Mouse (Mus musculus) 3T3-L1 (cell line): Measurements from ENCODE around the gene Senp6.
"Not testable (repeated sequence)": the region's sequence is repeated elsewhere in the genome, so short reads cannot be mapped to it uniquely, and the experiment has no call there.

ENCODE experiments used
- DNase-seq: peaks from one replicate; pipeline ENCODE4 v3.0.0-alpha.2; 2015; ENCODE audit warnings: low read depth, low spot score

The Senp6 gene

DNA sequence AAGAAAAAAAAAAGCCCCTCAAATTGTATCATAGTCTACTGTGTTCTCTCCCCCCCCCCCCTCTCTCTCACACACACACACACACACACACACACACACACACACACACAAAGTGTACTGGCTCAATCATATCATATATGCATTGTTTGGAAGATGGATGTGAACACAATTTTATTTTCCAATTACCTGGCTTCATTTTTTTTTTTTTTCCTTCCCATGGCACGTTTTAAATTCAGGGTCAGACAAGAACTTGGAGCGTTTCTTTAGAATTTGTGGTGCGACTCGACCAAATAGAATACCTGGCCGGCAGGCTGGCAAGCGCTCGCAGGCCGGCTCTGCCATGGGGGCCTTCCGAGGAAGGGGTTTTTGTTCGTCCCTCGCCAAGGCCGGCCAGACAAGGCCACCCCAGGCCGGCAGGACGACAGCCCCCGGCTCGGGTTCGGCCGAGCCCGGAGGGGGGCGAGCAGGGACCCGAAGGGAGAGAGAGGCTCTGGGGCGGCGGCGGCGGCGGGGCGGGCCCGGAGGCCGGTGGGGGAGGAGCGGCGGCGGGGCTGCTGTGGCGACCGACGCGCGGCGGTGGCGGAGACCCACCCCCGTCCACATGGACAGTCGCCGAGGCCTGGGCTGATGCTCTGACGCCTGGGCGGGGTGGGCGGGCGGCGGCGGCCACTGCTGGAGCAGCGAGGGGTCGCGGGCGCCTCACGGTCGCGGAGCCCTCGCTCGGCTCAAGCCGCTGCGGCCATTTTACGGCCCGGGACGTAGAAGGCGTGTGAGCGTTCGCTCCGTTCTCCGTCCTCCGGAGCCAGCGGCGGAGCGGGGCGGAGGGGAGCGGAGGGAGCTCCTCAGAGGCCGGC lies at the start of gene Senp6:
Gene Senp6, plus strand, starts transcription at position 537 of the 854 bp plus-strand sequence.
- peak; percentile 55 for DNase-seq

DNA sequence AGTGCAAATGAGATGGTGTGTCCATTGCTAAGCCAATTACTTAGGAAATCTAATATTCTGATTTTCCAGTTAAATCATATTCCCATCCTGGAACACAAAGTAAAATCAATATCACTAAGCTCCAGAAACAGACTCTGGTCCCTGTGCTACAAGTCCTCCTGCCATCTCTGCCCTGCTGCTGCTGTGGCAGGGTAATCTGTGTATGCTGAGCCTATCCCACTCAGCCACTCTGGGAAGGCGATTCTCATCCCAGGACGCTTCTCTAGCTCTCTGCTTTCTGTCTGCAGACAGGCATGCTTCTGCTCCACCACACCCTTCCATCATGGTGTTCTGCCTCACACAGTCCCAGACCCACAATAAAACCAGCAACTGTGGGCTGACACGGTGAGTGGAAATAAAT lies 46.3 kb upstream of the Senp6 start:
- no peak for DNase-seq

DNA sequence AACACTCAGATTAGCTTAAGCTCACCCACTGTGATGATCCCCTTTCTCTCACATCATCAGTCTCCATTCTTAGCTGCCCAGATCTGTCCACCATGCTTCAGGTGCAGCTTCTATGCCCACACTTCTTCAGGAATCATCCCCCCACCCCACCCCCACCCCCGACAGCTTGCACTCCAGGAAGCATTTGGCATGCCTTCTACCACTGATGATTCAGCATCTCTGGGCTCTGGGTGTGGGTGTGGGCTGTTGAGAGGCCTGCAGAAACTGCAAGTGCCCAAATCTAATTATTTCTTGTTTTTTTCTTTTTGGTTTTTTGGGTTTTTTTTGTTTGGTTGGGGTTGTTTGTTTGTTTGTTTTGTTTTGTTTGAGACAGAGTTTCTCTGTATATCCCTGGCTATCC lies 45.1 kb upstream of the Senp6 start:
- peak; percentile 56 for DNase-seq

DNA sequence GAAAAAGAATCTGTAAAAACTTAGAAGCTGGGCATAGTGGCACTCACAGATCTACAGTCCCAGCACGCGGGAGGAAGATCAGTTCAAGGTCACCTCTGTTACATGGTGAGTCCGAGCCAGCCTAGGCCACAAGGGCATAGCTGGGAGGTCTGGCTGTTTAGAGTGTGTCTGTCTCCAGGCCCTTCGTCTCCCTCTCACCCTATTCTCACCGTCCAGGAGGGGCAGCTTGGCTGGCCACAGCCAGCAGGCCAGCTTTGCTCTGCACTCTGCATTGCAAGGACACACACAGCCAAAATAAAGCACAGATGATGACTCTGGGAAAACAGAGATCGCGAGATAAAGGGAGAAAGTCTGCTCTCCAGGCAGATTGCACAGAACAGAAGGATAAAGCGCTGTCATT lies 43.9 kb upstream of the Senp6 start:
- DNase-seq: no peak

DNA sequence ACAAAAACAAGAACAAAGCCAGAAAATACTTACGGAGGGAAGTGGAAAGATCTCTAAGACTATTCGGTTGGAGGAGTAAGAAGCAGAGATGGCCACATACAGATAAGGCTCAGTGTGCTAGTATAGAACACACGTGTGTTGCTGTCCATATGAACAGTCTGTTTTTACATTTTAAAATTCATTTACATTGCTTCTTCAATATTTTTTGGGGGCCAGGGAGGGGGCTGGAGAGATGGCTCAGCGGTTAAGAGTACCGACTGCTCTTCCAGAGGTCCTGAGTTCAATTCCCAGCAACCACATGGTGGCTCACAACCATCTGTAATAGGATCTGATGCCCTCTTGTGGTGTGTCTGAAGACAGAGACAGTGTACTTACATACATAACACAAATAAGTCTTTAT lies 41.4 kb upstream of the Senp6 start:
- not testable (repeated sequence) for DNase-seq

DNA sequence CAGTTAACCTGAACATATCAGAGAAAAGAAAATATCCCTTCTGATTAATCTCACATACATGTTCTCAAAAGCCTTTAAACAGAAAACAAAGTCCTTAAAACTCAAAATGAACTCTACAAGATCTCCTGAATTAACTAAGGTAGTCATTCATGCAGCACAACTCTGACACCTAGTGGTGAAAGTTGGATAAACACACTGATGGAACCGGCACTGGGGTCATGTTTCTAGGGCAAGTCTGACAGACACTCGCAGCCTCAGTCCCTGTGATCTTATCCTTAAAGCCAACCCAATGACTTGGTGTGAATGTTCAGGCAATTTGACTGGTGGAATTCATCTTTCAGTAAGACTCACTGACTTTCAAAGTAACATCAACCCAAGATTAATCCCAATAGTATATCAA lies 40.7 kb upstream of the Senp6 start:
- DNase-seq: peak; percentile 86

DNA sequence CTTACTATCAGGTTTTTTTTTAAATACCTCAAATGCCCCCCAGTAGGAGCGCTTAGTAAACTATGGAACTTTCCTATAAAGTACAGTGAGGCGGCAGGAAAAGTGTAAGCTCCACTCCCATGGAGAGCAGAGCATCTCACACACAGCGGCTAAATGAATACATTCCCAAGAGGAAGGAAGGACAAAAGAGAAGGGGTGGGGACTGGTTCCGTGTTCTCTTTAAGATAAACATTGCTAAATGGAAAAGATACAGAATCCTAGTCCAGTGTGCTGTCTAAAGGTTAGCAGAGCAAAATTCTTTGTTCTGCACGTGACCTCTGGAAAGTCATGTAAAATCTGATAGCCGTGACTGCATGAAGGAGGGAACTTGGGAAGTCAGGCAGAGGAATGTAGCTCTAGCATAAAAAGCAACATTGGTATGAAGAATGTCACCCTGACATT lies 40.1 kb upstream of the Senp6 start:
- no peak for DNase-seq

DNA sequence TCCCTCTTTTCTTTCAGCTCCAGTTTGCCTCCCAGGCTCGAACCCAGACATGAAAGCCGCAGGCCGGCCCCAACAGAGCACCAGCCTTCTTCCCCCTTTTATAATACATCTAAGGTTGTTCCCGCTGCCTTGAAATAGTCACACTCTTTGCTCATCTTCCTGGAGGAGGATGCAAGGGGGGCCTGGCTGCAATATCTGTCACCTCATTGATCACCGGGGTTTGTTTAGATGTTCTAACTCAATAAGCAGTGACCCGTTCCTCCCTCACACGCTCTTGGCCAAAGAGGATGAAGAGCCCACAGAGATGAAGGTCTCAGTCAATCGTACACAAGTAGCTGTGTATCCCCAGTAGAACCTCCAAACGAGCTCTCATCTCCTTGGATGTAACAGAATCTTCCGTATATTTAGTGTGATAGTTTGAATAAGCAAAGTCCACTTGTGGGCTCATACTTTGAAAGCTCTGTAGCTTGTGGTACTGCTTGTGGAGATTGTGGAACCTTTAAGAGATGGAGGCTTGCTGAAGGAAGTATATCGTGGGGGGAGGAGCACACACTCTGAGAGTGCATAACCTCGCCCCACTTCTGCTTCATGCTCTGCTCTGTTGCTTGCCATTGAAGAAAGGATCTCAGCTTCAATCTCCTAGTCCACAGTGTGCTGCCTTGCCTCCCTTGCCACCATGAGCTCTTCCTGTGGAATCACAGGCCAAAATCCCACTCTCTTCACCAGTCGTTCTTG lies 29.3 kb upstream of the Senp6 start:
- no peak for DNase-seq

DNA sequence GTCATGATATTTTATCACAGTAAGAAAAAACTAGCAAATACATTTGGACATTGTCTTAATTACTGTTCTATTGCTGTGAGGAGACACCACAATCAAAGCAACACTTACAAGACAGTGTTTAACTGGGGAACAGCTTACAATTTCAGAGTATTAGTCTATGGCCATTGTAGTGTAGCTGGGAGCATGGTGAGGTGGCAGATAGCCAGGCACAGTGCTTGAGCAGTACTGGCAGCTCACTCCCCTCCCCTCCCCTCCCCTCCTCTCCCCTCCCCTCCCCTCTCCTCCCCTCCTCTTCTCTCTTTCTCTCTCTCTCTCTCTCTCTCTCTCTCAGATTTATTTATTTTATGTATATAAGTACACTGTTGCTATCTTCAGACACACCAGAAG lies 28.7 kb upstream of the Senp6 start:
- DNase-seq: no peak

DNA sequence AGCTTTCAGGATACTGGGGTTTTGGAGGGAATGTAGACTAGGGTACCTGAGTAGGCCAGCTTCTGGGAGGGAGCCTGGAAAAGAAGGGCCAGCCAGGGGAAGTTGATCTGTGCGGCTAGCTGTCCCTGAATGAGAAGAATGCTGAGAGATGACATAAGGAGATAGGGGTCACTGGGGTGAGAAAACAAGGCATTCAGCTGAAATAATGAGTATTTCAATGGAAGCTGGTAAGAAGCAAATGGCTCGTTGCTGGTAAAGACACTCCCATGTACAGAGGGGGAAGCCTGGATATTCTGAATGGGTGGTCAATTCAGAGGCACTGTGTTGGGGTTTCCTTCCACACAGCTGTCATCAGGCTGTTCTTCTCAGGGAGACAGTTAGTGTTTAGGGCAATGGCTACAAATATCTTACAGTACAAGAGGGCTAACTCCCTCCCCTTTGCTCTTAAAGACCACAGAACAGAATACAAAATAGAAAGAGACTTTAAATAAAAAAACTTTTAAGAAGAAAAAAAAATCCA lies 27.3 kb upstream of the Senp6 start:
- DNase-seq: no peak

DNA sequence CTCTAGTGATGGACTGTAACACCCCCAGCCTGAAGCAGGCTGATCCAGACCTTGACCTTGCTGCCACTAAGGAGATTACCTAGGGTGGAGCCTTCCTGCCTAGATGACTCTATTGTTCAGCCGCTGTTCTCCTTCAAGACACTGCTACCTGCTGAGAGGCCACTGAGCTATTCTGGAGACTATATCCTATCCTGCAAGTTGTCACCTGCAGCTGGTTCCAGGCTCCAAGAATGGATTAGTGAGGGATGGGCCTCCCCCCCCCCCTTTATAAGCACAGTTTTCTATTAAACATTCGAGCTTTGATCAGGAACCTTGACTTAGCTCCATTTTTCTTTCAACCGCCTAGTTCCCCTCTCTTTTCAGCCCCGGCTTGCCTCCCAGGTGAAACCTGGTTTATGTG lies 22.4 kb upstream of the Senp6 start:
- DNase-seq: not testable (repeated sequence)

DNA sequence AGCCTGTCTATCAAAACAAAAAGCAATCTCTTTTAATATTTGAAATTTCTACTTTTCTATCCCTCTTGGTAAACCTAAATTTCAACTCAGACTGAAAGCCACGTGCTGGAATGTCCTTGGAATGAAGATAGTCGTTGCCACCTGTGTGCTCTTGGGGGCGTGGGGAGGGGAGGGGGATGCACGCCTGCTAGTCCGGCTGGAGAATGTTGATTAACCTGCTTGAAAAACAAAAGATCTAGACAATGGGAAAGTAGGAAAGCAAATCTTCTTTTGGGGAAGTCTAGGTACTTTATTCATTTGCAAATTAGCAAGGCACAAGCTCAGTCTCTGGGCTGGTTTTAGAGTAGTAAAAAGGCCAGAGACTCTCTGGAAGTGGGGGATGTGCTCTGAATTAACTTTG lies 17.4 kb upstream of the Senp6 start:
- DNase-seq: not testable (repeated sequence)

DNA sequence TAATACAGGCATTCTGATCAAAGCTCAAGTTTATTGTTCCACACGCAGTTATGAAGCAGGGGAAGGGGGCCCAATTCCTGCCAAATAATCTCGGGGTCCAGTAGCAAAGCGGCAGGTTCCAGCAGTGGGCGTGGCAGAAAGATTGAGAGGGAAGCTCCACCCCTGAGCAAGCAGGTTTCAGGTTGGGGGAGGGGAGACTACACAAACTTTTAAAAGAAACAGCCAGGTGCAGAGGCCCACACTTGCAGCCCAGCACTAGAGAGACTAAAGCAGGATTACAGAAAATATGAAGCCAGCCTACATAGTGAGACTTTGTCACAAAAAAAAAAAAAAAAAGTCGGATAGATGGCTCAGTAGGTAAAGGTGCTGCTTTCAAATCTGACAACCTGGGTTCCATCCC lies 13.8 kb upstream of the Senp6 start:
- DNase-seq: no peak

DNA sequence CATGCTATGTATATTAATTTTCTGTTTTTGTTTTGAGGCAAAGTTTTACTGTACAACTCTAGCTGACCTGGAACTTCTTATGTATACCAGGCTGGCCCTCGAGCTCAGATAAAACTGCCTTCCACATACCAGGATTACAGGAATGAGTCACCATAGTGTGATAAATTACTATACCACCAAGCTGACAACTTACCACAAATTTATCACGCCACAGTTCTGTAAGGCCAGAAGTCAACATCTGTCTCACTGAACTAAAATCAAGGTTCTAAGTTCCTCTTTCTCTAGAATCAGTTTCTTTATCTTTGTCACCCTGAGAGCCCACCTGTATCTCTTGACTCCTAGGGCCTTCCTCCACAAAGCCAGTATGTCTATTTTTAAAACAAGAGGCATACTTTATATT lies 9.0 kb upstream of the Senp6 start:
- peak; percentile 85 for DNase-seq

DNA sequence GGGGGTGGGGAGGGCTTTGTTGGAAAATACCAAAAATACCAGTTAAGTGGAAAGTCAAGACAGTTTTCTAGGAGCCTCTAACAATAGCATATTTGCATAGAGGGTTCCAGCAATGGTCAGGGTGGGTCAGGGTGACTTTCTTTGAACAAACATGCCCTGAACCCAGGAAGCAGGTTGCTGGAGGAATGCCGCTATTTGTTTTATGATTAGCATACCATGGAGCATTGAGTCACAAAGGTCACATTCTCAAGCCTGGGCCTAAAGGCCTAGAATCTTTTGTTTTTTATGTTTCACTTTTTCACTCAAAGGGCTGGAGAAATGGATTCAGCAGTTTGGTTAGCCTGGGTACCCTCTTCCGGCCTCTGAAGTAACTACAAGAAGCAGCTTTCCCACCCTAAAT lies 1.2 kb upstream of the Senp6 start:
- not testable (repeated sequence) for DNase-seq

DNA sequence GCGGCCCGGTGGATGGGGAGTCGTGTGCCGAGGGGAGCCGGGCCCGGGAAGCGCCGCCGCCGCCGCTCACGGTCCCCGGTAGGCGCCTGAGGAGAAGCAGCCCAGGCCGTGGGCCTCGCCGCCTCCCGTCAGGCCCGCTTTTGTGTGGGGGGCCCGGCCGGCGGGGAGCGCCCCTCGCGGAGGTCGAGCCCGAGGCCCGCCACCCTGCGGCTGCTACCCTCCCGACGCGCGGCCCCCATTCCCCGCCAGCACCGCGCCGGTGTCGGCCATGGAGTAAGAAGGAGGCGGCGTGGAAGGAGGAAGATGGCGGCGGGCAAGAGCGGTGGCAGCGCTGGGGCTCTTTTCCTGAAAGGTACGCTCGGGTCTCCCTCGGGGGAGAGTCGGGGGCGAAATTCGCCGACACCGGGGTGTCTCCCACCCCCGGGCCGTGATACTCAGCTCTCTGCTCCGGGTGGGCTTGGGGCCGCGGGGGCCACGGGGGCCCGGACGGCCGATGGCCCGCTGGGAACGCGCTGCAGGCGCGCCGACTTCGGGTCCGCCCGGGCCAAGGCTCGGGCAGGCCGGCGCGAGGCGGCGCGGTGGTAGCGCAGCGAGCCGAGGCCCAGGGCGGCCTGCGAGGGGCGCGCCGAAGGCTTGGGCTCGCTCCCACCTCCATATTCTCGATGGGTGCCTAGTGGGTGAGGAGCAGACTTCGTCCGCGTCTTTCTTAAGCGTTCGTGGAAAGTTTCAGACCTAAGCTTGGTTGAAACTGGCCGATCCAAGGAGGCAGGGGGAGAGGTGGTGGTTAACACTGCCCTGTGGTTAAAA lies 721 bp downstream of the Senp6 start:
- peak; percentile 43 for DNase-seq

DNA sequence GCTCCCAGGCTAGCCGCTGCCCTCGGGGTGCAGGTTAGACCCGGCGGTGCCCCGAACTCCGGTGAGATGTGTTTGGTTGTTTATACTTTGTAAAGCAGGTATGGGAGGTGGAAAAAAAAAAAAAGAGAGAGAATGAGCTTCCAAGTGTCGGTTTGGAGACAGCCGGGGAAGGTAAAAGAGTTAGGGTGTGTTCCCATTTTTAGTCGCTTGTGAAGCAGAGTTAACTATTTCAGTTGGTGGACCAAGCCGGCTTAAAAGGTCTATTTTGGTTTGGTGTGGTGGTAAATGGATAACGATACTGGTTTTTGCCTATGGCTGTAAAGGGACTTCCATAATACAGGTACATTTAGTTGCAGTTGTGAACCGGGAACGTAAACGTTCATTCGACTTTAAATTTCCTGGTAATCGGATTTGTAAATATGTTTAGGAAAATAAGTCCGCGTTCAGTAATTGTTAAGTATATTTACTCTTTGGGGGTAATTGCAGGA lies 1.4 kb downstream of the Senp6 start:
- no peak for DNase-seq

DNA sequence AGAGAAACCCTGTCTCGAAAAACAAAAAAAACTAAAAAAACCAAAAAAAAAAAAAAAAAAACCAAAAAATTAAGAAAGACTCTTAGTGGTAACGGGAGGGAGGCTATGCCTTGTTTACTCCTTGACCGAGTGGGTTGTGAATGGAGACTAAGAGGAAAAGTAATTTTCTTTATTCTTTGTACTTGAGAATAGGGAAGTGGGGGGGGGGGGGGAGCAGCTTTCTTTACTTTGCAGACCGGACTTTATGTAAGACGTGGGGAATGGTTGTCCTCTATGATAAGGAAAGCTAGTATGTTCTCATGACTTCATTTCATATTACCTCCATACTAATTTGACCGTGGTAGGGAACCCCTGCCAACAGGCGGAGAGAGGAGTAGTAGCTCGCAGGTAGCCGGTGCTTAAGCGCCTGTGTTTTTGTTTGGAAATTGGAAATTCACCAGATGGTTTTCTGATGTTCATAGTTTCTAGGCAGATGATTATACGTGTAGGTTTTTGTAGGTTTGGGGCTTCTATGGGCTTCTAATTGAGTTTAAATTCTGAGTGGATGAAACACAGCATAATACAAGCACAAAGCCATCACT lies 2.1 kb downstream of the Senp6 start:
- DNase-seq: no peak

DNA sequence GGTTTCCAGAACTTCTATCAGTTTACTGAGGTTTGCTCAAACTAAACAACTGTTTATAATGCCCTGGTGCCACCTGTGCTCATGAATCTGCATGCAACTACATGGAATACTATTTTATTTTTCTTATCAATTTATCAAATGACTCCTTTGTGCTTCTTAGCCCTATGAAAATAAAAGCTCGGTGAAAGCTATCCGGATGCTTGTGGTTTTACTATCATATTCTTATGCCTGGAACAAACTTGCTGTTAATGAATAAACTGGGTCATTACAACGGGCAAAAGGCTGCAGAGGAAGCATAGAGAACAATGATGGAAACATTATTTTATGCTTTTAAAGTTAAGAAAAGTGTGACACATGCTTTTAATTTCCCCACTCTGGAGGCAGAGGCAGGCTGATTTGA lies 3.3 kb downstream of the Senp6 start:
- DNase-seq: no peak

DNA sequence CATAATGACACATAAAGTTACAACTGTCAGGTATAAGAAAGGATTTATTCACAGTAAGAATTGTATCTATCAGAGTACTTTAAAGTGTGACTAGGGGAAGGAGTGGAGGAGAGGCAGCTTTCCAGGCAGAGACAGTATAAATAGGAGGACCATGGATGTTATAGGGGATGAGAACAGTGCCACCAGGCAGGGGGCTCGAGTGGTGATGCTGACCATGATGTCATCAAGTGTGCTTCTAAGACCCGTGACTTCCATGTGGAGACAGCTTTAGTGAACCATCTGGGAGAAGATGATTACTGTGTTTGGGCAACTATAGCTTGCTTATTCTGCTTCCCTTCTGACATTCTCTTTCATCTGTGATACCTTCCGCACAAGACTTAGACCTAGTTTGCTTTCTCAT lies 4.9 kb downstream of the Senp6 start:
- DNase-seq: no peak

DNA sequence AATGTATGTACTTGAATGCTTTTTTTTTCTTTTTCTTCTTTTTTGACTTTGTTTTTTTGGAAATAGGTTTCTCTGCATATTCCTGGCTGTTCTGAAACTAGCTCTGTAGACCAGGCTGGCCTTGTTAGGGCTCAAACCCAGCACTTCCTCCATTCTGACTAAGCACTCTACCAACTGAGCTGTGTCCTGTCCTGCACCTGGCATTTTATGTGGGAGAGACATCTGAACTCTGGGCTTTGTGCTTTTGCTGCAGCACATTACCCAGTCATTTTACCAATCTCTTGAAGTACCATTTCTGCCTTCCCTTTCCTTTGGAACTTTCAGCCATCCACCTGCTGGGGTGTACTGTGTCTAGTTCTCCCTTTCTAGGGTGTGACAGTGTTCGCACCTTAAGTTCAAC lies 7.4 kb downstream of the Senp6 start:
- no peak for DNase-seq
